Mouse (Mus musculus) embryonic fibroblast, embryonic 13.5 days (primary cell): ENCODE results near the gene Camta1.

Experiments
- CTCF ChIP-seq: IDR thresholded peaks from 2 replicates; pipeline ENCODE4 v1.5.1; 2011; ENCODE audit warnings: mild to moderate bottlenecking, control low read depth, low read length, moderate library complexity, borderline replicate concordance; ENCODE audit not compliant: insufficient read depth
- POLR2A ChIP-seq: IDR thresholded peaks from 2 replicates; pipeline ENCODE4 v1.6.1; 2011; ENCODE audit warnings: low read depth, mild to moderate bottlenecking, control low read depth, low read length, moderate library complexity

- TF ChIP-seq POLR2A (no peak), CTCF (no peak)
Observed at GRCm38 (mm10) chr4:151895624-151896023, 33.9 kb upstream of the Camta1 start.
